Mouse (Mus musculus): ENCODE measurements around the gene Zfp775. TPM values are rescaled to one million over a fixed set of nuclear protein-coding genes. Genes with fewer than 3 reads are reported as not detected.

The Zfp775 gene
- polyA plus RNA-seq, 1 experiment: 7.4 TPM

DNA sequence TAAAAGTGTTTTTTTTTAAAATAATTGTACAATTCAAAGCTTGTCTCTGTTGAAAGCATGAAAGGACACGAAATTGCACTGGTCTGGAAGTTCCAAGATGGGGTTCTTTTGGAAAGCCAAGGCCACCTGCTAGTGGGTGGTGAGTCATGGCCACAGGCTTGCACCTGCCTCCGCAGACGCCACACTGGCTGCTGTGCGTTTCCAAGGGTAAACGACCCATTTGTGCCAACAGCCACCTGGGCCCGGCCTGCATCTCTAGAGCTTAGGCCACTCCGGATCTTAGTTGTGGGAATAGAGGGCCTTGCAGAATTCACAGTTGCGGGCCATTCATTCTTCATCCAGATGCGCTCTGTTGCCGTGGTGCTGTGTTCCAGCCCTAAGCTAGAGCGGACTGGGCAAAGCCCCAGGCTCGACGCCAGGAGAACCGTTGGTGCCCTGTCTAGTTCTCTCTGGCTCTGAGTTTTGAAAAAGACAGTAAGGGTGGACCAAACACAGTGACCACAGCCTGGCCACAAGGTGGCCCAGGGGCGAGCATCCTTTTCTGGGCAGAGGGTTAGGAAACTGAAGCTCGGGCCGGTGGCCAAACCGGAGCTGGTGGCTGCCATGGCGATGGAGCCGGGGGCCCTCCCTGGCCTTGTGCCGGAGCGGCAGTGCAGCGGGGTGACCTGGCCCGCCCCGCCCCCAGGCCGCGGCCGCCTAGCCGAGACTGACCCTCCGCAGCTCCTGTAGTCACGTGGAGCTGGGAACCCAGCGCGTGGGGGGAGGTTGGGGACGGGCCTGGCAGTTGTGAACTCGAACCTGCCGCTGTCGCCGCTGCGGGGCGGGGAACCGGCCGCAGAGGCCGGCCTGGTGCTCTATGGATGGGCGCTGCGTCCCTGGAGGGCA, 8.5 kb upstream of the Zfp775 start, which contains the start of the genes Repin1 and Gm44965:
Gene Repin1, plus strand, starts transcription at position 726 of the 885 bp plus-strand sequence.
Gene Gm44965, plus strand, starts transcription at position 784 of the 885 bp plus-strand sequence.
- peak within 1 kb of the TSS; percentile 96 for H3K27ac ChIP-seq (ENCODE audit: insufficient read depth, low read length)
- peaks cover 10% of the 10 kb centered on the region for H3K4me1 ChIP-seq (ENCODE audit: control insufficient read depth, insufficient read depth, low read length)
- 1% methylated on average over 45 of the region's 45 CpGs for WGBS
- no peaks in the 10 kb centered on the region for H3K27me3 ChIP-seq (ENCODE audit: control insufficient read depth, insufficient read depth, low read length)
- DNase-seq: peak; percentile 96 to 99
- TF ChIP-seq CTCF (IDR thresholded peaks at IDR 0.05; ENCODE audit: borderline replicate concordance, insufficient read depth, low read depth, low read length) (peak; percentile 59), POLR2A (IDR thresholded peaks at IDR 0.05; ENCODE audit: borderline replicate concordance, insufficient read depth, low read length) (peak; percentile 48; the same call in 1 of the 2 replicates)
- H3K4me3 ChIP-seq (replicated peaks; ENCODE audit: insufficient read depth, low read depth, low read length): peak within 1 kb of the TSS; percentile 79

DNA sequence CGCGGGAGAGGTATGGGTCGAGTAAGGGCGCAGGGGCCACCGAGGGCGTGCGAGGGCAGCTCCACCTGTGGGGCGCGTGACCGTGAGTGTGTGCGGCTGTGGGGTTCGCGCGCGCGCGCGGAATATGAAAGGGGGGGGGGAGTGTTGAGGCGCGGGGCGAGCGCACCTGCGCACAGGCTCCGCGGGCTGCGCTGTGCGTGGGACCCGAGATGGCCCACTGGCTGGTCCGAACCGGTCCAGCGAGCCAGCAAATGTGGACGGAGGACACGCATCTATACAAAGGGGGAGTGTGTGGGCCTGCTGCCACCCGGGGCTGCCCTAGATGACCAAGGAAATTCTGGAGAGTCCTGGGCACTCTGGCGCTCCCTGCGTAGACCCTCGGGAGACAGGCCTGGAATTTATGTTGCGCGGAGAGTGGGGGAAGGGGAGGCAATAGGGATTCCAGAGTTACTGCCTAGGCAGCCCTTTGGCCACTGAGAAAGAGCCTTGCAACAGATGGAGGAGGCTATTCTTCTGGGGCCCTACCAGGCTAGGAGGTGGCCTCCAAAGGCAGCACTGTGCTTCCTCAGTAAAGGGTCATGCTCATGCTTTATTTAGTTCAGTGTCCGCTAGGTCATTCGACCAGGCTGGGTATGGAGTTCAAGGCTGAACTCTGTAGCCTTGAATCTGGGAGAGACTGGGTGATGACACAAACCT, 7.7 kb upstream of the Zfp775 start:
- peaks cover 10% of the 10 kb centered on the region for H3K4me1 ChIP-seq (ENCODE audit: control insufficient read depth, insufficient read depth, low read length)
- 1% methylated on average over 41 of the region's 41 CpGs for WGBS
- DNase-seq: no peak
- peak overlapping the region; percentile 96 for H3K27ac ChIP-seq (ENCODE audit: insufficient read depth, low read length)
- H3K27me3 ChIP-seq (ENCODE audit: control insufficient read depth, insufficient read depth, low read length): no peaks in the 10 kb centered on the region
- peak overlapping the region; percentile 79 for H3K4me3 ChIP-seq (replicated peaks; ENCODE audit: insufficient read depth, low read depth, low read length)
- TF ChIP-seq CTCF (IDR thresholded peaks at IDR 0.05; ENCODE audit: borderline replicate concordance, insufficient read depth, low read depth, low read length) (no peak), POLR2A (IDR thresholded peaks at IDR 0.05; ENCODE audit: borderline replicate concordance, insufficient read depth, low read length) (peak; percentile 61; the same call in 1 of the 2 replicates)

DNA sequence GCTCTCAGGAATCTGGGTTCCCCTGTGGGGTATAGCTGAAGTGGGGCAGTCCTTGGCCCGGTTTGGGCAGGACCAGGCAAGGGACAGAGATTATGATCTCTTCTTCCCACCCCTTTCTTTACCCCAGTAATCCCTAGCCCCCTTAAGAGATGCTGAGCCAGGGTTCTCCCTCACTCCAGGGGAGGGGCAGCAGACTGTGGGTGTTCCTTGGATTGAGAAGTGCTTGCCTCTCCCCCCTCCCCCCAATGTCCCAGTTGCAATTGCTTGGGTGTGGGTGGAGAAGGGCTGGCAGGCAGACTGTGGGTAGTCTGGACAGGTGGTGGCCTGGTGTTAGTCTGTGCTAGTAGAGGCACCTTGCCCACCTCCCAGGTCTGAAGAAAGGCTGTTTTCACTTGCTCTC, 6.6 kb upstream of the Zfp775 start:
- DNase-seq: peak; percentile 39 to 60
- Histone ChIP-seq H3K4me3 (replicated peaks; ENCODE audit: insufficient read depth, low read depth, low read length) (peak overlapping the region; percentile 79), H3K27ac (ENCODE audit: insufficient read depth, low read length) (peak overlapping the region; percentile 20; the same call in 1 of the 2 replicates), H3K4me1 (ENCODE audit: control insufficient read depth, insufficient read depth, low read length) (peaks cover 10% of the 10 kb centered on the region), H3K27me3 (ENCODE audit: control insufficient read depth, insufficient read depth, low read length) (no peaks in the 10 kb centered on the region)
- TF ChIP-seq CTCF (IDR thresholded peaks at IDR 0.05; ENCODE audit: borderline replicate concordance, insufficient read depth, low read depth, low read length): no peak
- TF ChIP-seq POLR2A (IDR thresholded peaks at IDR 0.05; ENCODE audit: borderline replicate concordance, insufficient read depth, low read length): no peak
- 27% methylated on average over 1 of the region's 1 CpGs for WGBS

DNA sequence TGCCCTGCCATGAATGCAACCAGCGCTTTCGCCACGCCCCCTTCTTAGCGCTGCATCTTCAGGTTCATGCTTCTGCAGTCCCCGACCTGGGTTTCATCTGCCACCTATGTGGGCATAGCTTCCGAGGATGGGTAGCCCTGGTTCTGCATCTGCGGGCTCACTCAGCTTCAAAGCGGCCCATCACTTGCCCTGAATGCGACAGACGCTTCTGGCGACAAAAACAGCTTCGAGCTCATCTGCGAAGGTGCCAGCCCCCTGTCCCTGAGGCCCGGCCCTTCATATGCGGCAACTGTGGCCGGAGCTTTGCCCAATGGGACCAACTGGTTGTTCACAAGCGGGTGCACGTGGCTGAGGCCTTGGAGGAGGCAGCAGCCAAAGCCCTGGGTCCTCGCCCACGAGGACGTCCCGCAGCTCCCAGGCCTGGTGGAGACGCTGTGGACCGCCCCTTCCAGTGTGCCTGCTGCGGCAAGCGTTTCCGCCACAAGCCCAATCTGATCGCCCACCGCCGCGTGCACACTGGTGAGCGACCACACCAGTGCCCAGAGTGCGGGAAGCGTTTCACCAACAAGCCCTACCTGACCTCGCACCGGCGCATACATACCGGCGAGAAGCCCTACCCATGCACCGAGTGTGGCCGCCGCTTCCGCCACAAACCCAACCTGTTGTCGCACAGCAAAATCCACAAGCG, 5.2 kb upstream of the Zfp775 start:
- Histone ChIP-seq H3K27ac (ENCODE audit: insufficient read depth, low read length) (no peak overlapping the region), H3K4me3 (replicated peaks; ENCODE audit: insufficient read depth, low read depth, low read length) (no peak overlapping the region), H3K4me1 (ENCODE audit: control insufficient read depth, insufficient read depth, low read length) (peaks cover 10% of the 10 kb centered on the region), H3K27me3 (ENCODE audit: control insufficient read depth, insufficient read depth, low read length) (no peaks in the 10 kb centered on the region)
- 96% methylated on average over 45 of the region's 45 CpGs for WGBS
- no peak for DNase-seq
- TF ChIP-seq CTCF (IDR thresholded peaks at IDR 0.05; ENCODE audit: borderline replicate concordance, insufficient read depth, low read depth, low read length): no peak

DNA sequence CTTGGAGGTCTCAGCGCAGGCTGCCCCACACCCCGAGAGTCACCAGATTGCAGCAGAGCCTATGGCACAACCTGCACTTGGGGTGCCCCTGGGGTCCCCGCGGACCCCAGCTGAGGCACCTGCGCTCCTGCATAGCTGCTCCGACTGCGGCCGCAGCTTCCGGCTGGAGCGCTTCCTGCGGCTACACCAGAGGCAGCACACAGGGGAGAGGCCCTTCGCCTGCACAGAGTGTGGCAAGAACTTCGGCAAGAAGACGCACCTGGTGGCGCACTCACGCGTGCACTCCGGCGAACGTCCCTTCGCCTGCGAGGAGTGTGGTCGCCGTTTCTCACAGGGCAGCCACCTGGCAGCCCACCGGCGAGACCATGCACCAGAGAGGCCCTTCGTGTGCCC, 4.6 kb upstream of the Zfp775 start:
- no peak for DNase-seq
- no peak for TF ChIP-seq CTCF (IDR thresholded peaks at IDR 0.05; ENCODE audit: borderline replicate concordance, insufficient read depth, low read depth, low read length)
- no peak for TF ChIP-seq POLR2A (IDR thresholded peaks at IDR 0.05; ENCODE audit: borderline replicate concordance, insufficient read depth, low read length)
- no peak overlapping the region for H3K4me3 ChIP-seq (replicated peaks; ENCODE audit: insufficient read depth, low read depth, low read length)
- H3K27me3 ChIP-seq (ENCODE audit: control insufficient read depth, insufficient read depth, low read length): no peaks in the 10 kb centered on the region
- WGBS: 96% methylated on average over 27 of the region's 27 CpGs
- H3K27ac ChIP-seq (ENCODE audit: insufficient read depth, low read length): no peak overlapping the region
- peaks cover 10% of the 10 kb centered on the region for H3K4me1 ChIP-seq (ENCODE audit: control insufficient read depth, insufficient read depth, low read length)

DNA sequence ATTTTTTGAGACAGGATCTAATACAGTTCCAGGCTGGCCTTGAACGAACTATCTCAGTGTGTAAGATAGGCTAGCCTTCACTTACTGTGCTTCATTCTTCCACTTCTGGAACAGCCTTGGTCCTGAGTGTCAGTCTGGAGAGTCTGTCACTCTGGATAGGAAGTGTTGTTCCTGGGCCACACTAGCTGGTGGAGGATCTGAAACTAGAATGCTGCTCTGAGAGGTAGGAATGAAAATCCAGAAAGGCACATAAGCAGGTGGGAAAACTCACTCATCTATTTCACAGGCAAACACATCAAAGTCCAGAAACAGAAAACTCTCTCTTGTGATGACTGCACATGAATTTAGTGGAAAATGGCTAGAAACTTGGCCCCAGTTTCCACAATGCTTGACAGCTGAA, 1.3 kb upstream of the Zfp775 start:
- DNase-seq: no peak
- TF ChIP-seq POLR2A (IDR thresholded peaks at IDR 0.05; ENCODE audit: borderline replicate concordance, insufficient read depth, low read length) (no peak), CTCF (IDR thresholded peaks at IDR 0.05; ENCODE audit: borderline replicate concordance, insufficient read depth, low read depth, low read length) (no peak)
- H3K4me1 ChIP-seq (ENCODE audit: control insufficient read depth, insufficient read depth, low read length): peaks cover 6% of the 10 kb centered on the region
- H3K4me3 ChIP-seq (replicated peaks; ENCODE audit: insufficient read depth, low read depth, low read length): no peak overlapping the region
- H3K27me3 ChIP-seq (ENCODE audit: control insufficient read depth, insufficient read depth, low read length): no peaks in the 10 kb centered on the region
- 84% methylated on average over 1 of the region's 1 CpGs for WGBS
- no peak overlapping the region for H3K27ac ChIP-seq (ENCODE audit: insufficient read depth, low read length)

- H3K27me3 ChIP-seq (ENCODE audit: control insufficient read depth, insufficient read depth, low read length): no peaks in the 10 kb centered on the region
- peaks cover 6% of the 10 kb centered on the region; the same call in 1 of the 2 replicates for H3K4me1 ChIP-seq (ENCODE audit: control insufficient read depth, insufficient read depth, low read length)
- WGBS: under 1% methylated on average over 28 of the region's 28 CpGs
- TF ChIP-seq POLR2A (IDR thresholded peaks at IDR 0.05; ENCODE audit: borderline replicate concordance, insufficient read depth, low read length): no peak; the same call in 1 of the 2 replicates
- no peak for TF ChIP-seq CTCF (IDR thresholded peaks at IDR 0.05; ENCODE audit: borderline replicate concordance, insufficient read depth, low read depth, low read length)
- peak in 1 of 2 experiments; percentile 71 for DNase-seq
- peak overlapping the region; percentile 86 for H3K27ac ChIP-seq (ENCODE audit: insufficient read depth, low read length)
- peak overlapping the region; percentile 69 for H3K4me3 ChIP-seq (replicated peaks; ENCODE audit: insufficient read depth, low read depth, low read length)
These were observed 348 bp downstream of the Zfp775 start for GRCm38 (mm10) chr6:48602080-48602741.

Measured in cerebellum, adult 2 months (tissue).